Mouse (Mus musculus): Measurements from ENCODE around the gene Trnt1. TPM values are rescaled to one million over a fixed set of nuclear protein-coding genes. Genes with fewer than 3 reads are reported as not detected.

The Trnt1 gene
- polyA plus RNA-seq, 1 experiment from 2014 or later, result 66.4 TPM

Other genes starting within 250 kb of the Trnt1 start
- not detected in 2 replicates for gene Il5ra, start 20.1 kb upstream of the Trnt1 start, polyA plus RNA-seq (2016; fragmentation: Nextera tagmentation; extraction: Ambion mirVana)
- 39.0 and 44.5 TPM in 2 replicates for gene Crbn, start 31.0 kb downstream of the Trnt1 start, polyA plus RNA-seq (2016; fragmentation: Nextera tagmentation; extraction: Ambion mirVana)

Measured in limb, embryonic 10.5 days (tissue).